Mouse (Mus musculus): ENCODE measurements at regions not wholly inside any gene's neighbourhood (a gene's known extent, or its start where the extent isn't known, plus 50 kb on each side); places are given as distances from the start of the nearest gene placed in this dataset.
A peak's percentile ranks its signal among the peaks of the same experiment; 100 is the strongest.

GRCm38 (mm10) chr9:120676771-120677170 is 105.5 kb downstream of the Rpl14 start:
- no peak overlapping the region for H3K27ac ChIP-seq (ENCODE audit: low read depth, low read length)
- peaks cover 12% of the 10 kb centered on the region for H3K4me1 ChIP-seq (ENCODE audit: insufficient read depth)
- no peak for ATAC-seq

GRCm38 (mm10) chr9:120677216-120677615 is 106.0 kb downstream of the Rpl14 start:
- TF ChIP-seq CTCF (IDR thresholded peaks at IDR 0.05; ENCODE audit: low read depth) = no peak
- Histone ChIP-seq H3K9ac (no peak overlapping the region), H3K4me2 (ENCODE audit: low read depth) (no peak overlapping the region), H3K36me3 (ENCODE audit: insufficient read depth) (no peaks in the 10 kb centered on the region), H3K4me1 (ENCODE audit: insufficient read depth) (peaks cover 12% of the 10 kb centered on the region), H3K4me3 (ENCODE audit: low read depth, low read length) (no peak overlapping the region), H3K27ac (ENCODE audit: low read depth, low read length) (no peak overlapping the region), H3K9me3 (ENCODE audit: low read length) (no peaks in the 10 kb centered on the region), H3K27me3 (ENCODE audit: insufficient read depth, low read length) (no peaks in the 10 kb centered on the region)
- ATAC-seq (no peak), DNase-seq (no peak)
- WGBS = 49% methylated on average over 5 of the region's 5 CpGs

More at GRCm38 (mm10) chr9:120676771-120677170, 105.5 kb downstream of the Rpl14 start:
- Histone ChIP-seq H3K27me3 (ENCODE audit: insufficient read depth, low read length) (no peaks in the 10 kb centered on the region), H3K36me3 (ENCODE audit: insufficient read depth) (no peaks in the 10 kb centered on the region), H3K4me3 (ENCODE audit: low read depth, low read length) (no peak overlapping the region), H3K9ac (no peak overlapping the region), H3K9me3 (ENCODE audit: low read length) (no peaks in the 10 kb centered on the region), H3K4me2 (ENCODE audit: low read depth) (no peak overlapping the region)
- WGBS = 13% methylated on average over 8 of the region's 8 CpGs
- DNase-seq = no peak
- TF ChIP-seq CTCF (IDR thresholded peaks at IDR 0.05; ENCODE audit: low read depth) = no peak

- no peaks in the 10 kb centered on the region for H3K27me3 ChIP-seq (ENCODE audit: insufficient read depth, low read length)
- 52% methylated on average over 11 of the region's 11 CpGs for WGBS
- no peak for TF ChIP-seq CTCF (IDR thresholded peaks at IDR 0.05; ENCODE audit: low read depth)
- H3K4me2 ChIP-seq (ENCODE audit: low read depth) = no peak overlapping the region
- H3K9ac ChIP-seq = no peak overlapping the region
- H3K9me3 ChIP-seq (ENCODE audit: low read length) = no peaks in the 10 kb centered on the region
- H3K27ac ChIP-seq (ENCODE audit: low read depth, low read length) = no peak overlapping the region
- H3K36me3 ChIP-seq (ENCODE audit: insufficient read depth) = no peaks in the 10 kb centered on the region
- ATAC-seq (no peak), DNase-seq (no peak)
- H3K4me3 ChIP-seq (ENCODE audit: low read depth, low read length) = no peak overlapping the region
- peaks cover 12% of the 10 kb centered on the region for H3K4me1 ChIP-seq (ENCODE audit: insufficient read depth)
Measured at GRCm38 (mm10) chr9:120679822-120680426, 108.7 kb downstream of the Rpl14 start.

GRCm38 (mm10) chr9:120681404-120681803 is 110.2 kb downstream of the Rpl14 start:
- TF ChIP-seq CTCF (IDR thresholded peaks at IDR 0.05; ENCODE audit: low read depth) = no peak
- Histone ChIP-seq H3K27me3 (ENCODE audit: insufficient read depth, low read length) (no peaks in the 10 kb centered on the region), H3K9ac (no peak overlapping the region), H3K36me3 (ENCODE audit: insufficient read depth) (no peaks in the 10 kb centered on the region), H3K4me3 (ENCODE audit: low read depth, low read length) (no peak overlapping the region), H3K27ac (ENCODE audit: low read depth, low read length) (no peak overlapping the region), H3K9me3 (ENCODE audit: low read length) (no peaks in the 10 kb centered on the region), H3K4me2 (ENCODE audit: low read depth) (no peak overlapping the region), H3K4me1 (ENCODE audit: insufficient read depth) (peaks cover 3% of the 10 kb centered on the region; the same call in 1 of the 2 replicates)
- 15% methylated on average over 7 of the region's 7 CpGs for WGBS
- ATAC-seq (no peak), DNase-seq (no peak)

- DNase-seq (no peak), ATAC-seq (no peak)
- Histone ChIP-seq H3K4me3 (ENCODE audit: low read depth, low read length) (no peak overlapping the region), H3K27me3 (ENCODE audit: insufficient read depth, low read length) (no peaks in the 10 kb centered on the region), H3K9me3 (ENCODE audit: low read length) (no peaks in the 10 kb centered on the region), H3K9ac (no peak overlapping the region), H3K4me2 (ENCODE audit: low read depth) (no peak overlapping the region), H3K4me1 (ENCODE audit: insufficient read depth) (peaks cover 12% of the 10 kb centered on the region), H3K27ac (ENCODE audit: low read depth, low read length) (no peak overlapping the region), H3K36me3 (ENCODE audit: insufficient read depth) (no peaks in the 10 kb centered on the region)
- TF ChIP-seq CTCF (IDR thresholded peaks at IDR 0.05; ENCODE audit: low read depth) = no peak
- 47% methylated on average over 6 of the region's 7 CpGs for WGBS
Measured at GRCm38 (mm10) chr9:120685961-120686360, 114.7 kb downstream of the Rpl14 start.

- no peak overlapping the region for H3K4me3 ChIP-seq (ENCODE audit: low read depth, low read length)
- no peak for TF ChIP-seq CTCF (IDR thresholded peaks at IDR 0.05; ENCODE audit: low read depth)
- no peak for DNase-seq
- H3K4me1 ChIP-seq (ENCODE audit: insufficient read depth) = peaks cover 25% of the 10 kb centered on the region
- ATAC-seq = no peak
- H3K36me3 ChIP-seq (ENCODE audit: insufficient read depth) = no peaks in the 10 kb centered on the region
- H3K9ac ChIP-seq = no peak overlapping the region
- 51% methylated on average over 11 of the region's 11 CpGs for WGBS
- H3K27ac ChIP-seq (ENCODE audit: low read depth, low read length) = no peak overlapping the region
- H3K4me2 ChIP-seq (ENCODE audit: low read depth) = no peak overlapping the region
- H3K27me3 ChIP-seq (ENCODE audit: insufficient read depth, low read length) = no peaks in the 10 kb centered on the region
- H3K9me3 ChIP-seq (ENCODE audit: low read length) = no peaks in the 10 kb centered on the region
Measured at GRCm38 (mm10) chr9:120689025-120689424, 117.8 kb downstream of the Rpl14 start.

- no peaks in the 10 kb centered on the region for H3K36me3 ChIP-seq (ENCODE audit: insufficient read depth)
- ATAC-seq = no peak
- H3K4me3 ChIP-seq (ENCODE audit: low read depth, low read length) = no peak overlapping the region
- peak overlapping the region; percentile 87 for H3K27ac ChIP-seq (ENCODE audit: low read depth, low read length)
- peaks cover 25% of the 10 kb centered on the region for H3K4me1 ChIP-seq (ENCODE audit: insufficient read depth)
- no peak for DNase-seq
- no peaks in the 10 kb centered on the region for H3K27me3 ChIP-seq (ENCODE audit: insufficient read depth, low read length)
- H3K4me2 ChIP-seq (ENCODE audit: low read depth) = 0 out of 2 replicates have a peak overlapping the region, but pooled peaks have one; percentile 41
- WGBS = 47% methylated on average over 5 of the region's 5 CpGs
- peak overlapping the region; percentile 39; the same call in 1 of the 2 replicates for H3K9ac ChIP-seq
- no peaks in the 10 kb centered on the region for H3K9me3 ChIP-seq (ENCODE audit: low read length)
- no peak for TF ChIP-seq CTCF (IDR thresholded peaks at IDR 0.05; ENCODE audit: low read depth)
Measured at GRCm38 (mm10) chr9:120690510-120690909, 119.3 kb downstream of the Rpl14 start.
